Mouse (Mus musculus) limb, embryonic 12.5 days (tissue): ENCODE data around the gene Ankub1. TPM values are rescaled to one million over a fixed set of nuclear protein-coding genes. Genes with fewer than 3 reads are reported as not detected.

Source experiments
- ATAC-seq: fragments of 200-750 bp; cut with Nextera tagmentation; 2 replicates; pipeline ENCODE4 v1.8.0; 2017; ENCODE audit warnings: low read depth, moderate TSS enrichment; ENCODE audit not compliant: insufficient number of reproducible peaks, insufficient read depth, low FRiP score, low TSS enrichment
- H3K27ac ChIP-seq: fragments of 300-500 bp; sonication (generic); 2 replicates; pipeline ENCODE4 v1.5.1; 2016; ENCODE audit warnings: mild to moderate bottlenecking, moderate library complexity
- H3K27me3 ChIP-seq: fragments of 300-500 bp; sonication (generic); 2 replicates; pipeline ENCODE4 v1.6.1; 2016; ENCODE audit warnings: mild to moderate bottlenecking, moderate library complexity
- H3K36me3 ChIP-seq: fragments of 300-500 bp; sonication (generic); 2 replicates; pipeline ENCODE4 v1.6.1; 2016; ENCODE audit warnings: mild to moderate bottlenecking, moderate library complexity
- H3K4me1 ChIP-seq: fragments of 300-500 bp; sonication (generic); replicated peaks from 2 replicates; pipeline ENCODE4 v1.6.1; 2016
- H3K4me2 ChIP-seq: fragments of 300-500 bp; sonication (generic); 2 replicates; pipeline ENCODE4 v1.6.1; 2016; ENCODE audit warnings: mild to moderate bottlenecking, moderate library complexity
- H3K4me3 ChIP-seq: fragments of 300-500 bp; sonication (generic); replicated peaks from 2 replicates; pipeline ENCODE4 v1.5.1; 2016; ENCODE audit warnings: mild to moderate bottlenecking
- H3K9ac ChIP-seq: fragments of 300-500 bp; sonication (generic); replicated peaks from 2 replicates; pipeline ENCODE4 v1.6.1; 2016; ENCODE audit warnings: mild to moderate bottlenecking, moderate library complexity
- H3K9me3 ChIP-seq: fragments of 300-500 bp; sonication (generic); 2 replicates; pipeline ENCODE4 v1.6.1; 2016; ENCODE audit warnings: mild to moderate bottlenecking, moderate library complexity
- WGBS: fragments of 180-500 bp; shearing (Covaris S2); methylation state at CpG from one replicate; pipeline ENCODE4 v1.1.7; 2016; 5-methylcytosine and 5-hydroxymethylcytosine counted together
- polyA plus RNA-seq: library from polyadenylated mRNA; unstranded; fragments of >200 nt; fragmentation: Nextera tagmentation; extraction: Ambion mirVana; gene quantifications from 2 replicates; pipeline ENCODE4 v1.2.1, GENCODE M21; 2016

The Ankub1 gene
- polyA plus RNA-seq, 1 experiment from 2014 or later, result not detected

DNA sequence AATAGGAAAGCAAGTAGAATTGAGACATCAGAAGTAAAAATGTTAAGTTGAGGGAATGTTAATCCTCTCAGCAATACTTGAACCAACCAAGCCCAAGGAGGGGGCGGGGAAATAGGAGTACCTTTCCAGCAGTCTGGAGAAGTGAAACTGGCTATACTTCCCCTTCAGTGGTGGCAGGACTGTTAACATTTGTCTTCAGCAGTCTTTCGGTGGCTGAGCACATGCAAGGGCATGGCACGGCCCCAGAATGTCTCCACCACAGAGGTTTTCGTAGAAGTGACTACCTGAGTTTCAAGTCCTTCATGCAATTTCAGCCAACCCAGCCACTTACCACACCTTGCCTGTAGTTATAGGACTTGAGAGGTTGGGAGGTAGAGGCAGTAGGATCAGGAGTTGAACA lies 19.0 kb downstream of the Ankub1 start:
- Histone ChIP-seq H3K4me1 (no peaks in the 10 kb centered on the region), H3K4me2 (no peak overlapping the region), H3K9me3 (no peaks in the 10 kb centered on the region), H3K27me3 (no peaks in the 10 kb centered on the region), H3K27ac (no peak overlapping the region), H3K4me3 (no peak overlapping the region), H3K36me3 (no peaks in the 10 kb centered on the region), H3K9ac (no peak overlapping the region)
- no peak for ATAC-seq
- WGBS, result 82% methylated on average over 4 of the region's 4 CpGs

DNA sequence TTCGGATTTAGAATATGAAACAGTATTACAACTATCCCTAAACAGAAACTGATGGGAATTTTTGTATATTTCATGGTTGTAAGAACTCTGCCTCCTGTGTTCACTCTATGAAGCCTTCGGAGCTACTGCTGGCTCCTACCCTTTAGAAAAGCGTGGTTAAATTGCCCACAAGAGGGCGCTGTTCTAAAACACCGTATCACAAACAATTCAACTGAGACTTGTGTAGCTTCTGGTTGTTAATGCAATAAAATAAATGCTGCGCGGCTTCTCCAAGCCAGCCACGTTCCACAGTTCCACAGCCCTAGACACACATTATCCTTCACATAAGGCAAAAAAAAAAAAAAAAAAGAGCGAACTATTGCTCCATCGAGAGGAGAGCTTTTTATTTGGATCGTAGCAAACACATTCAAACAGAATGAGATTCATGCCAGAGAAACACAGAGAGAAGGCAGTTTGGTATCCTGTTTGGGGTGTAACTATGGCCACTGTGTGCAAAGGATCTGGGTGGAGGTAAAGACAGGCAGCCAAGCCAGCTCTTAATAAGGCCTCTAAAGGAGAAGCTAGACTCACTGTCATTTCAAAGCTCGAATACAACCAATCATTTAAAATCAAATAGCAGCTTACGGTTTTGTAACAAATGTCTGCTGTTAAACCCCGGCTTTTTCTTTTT lies 25.4 kb downstream of the Ankub1 start:
- Histone ChIP-seq H3K4me3 (0 out of 2 replicates have a peak overlapping the region, but pooled peaks have one; percentile 12), H3K27me3 (no peaks in the 10 kb centered on the region), H3K36me3 (no peaks in the 10 kb centered on the region), H3K9me3 (no peaks in the 10 kb centered on the region), H3K9ac (no peak overlapping the region), H3K4me1 (no peaks in the 10 kb centered on the region), H3K4me2 (peak overlapping the region; percentile 40), H3K27ac (no peak overlapping the region)
- 34% methylated on average over 14 of the region's 14 CpGs for WGBS
- ATAC-seq, result 0 out of 2 replicates have a peak, but pooled peaks have one; percentile 26

- no peak for ATAC-seq
- Histone ChIP-seq H3K4me2 (no peak overlapping the region), H3K4me1 (no peaks in the 10 kb centered on the region), H3K4me3 (no peak overlapping the region), H3K9ac (no peak overlapping the region), H3K27ac (no peak overlapping the region), H3K27me3 (no peaks in the 10 kb centered on the region), H3K36me3 (no peaks in the 10 kb centered on the region), H3K9me3 (no peaks in the 10 kb centered on the region)
- WGBS, result 92% methylated on average over 5 of the region's 5 CpGs
Measured at GRCm38 (mm10) chr3:57665880-57666279, 26.7 kb downstream of the Ankub1 start.

DNA sequence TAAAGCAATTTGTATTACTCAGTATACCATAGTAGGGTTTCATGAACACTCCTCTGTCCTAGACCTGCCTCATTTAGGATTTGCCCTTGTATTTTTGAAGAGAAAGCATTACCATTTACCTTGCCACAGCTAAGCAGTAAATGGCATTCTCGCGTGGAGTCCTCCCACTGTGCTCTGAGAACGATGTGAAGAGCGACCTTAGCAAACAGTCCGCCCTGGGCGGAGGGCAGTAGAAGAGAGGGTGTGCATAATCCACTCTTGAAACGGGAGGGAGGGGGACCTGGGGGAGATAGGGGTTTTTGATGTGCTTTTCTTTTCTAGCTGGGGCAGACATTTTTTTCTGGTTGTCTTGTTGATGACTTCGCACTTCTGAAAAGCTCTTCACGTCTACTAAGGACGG lies 27.9 kb downstream of the Ankub1 start:
- Histone ChIP-seq H3K27me3 (no peaks in the 10 kb centered on the region), H3K27ac (no peak overlapping the region), H3K4me2 (no peak overlapping the region), H3K36me3 (no peaks in the 10 kb centered on the region), H3K9ac (no peak overlapping the region), H3K9me3 (no peaks in the 10 kb centered on the region), H3K4me3 (no peak overlapping the region), H3K4me1 (no peaks in the 10 kb centered on the region)
- no peak for ATAC-seq
- WGBS, result 81% methylated on average over 10 of the region's 10 CpGs

DNA sequence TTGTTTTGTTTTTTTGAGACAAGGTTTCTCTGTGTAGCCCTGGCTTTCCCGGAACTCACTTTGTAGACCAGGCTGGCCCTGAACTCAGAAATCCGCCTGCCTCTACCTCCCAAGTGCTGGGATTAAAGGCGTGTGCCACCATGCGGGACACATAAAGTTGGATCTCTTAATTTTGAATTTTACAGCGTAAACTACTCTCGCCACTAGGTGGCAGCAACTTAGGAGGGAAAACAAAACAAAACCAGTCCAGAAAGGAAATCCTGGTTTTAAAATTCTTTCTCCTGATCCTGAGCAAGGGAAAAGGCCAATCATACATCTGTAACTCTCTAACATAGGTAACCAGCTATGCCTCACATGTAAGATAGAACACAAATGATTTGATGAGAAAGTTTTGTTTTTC lies 28.9 kb downstream of the Ankub1 start:
- no peaks in the 10 kb centered on the region for H3K9me3 ChIP-seq
- no peaks in the 10 kb centered on the region for H3K4me1 ChIP-seq
- H3K27me3 ChIP-seq, result no peaks in the 10 kb centered on the region
- H3K4me3 ChIP-seq, result no peak overlapping the region
- no peak overlapping the region for H3K4me2 ChIP-seq
- 31% methylated on average over 6 of the region's 6 CpGs for WGBS
- H3K9ac ChIP-seq, result no peak overlapping the region
- no peak overlapping the region for H3K27ac ChIP-seq
- ATAC-seq, result no peak
- H3K36me3 ChIP-seq, result no peaks in the 10 kb centered on the region

- ATAC-seq, result no peak
- Histone ChIP-seq H3K9ac (no peak overlapping the region), H3K4me3 (no peak overlapping the region), H3K36me3 (no peaks in the 10 kb centered on the region), H3K27me3 (no peaks in the 10 kb centered on the region), H3K27ac (no peak overlapping the region), H3K4me2 (no peak overlapping the region), H3K9me3 (no peaks in the 10 kb centered on the region), H3K4me1 (no peaks in the 10 kb centered on the region)
- WGBS, result 69% methylated on average over 6 of the region's 6 CpGs
Measured at GRCm38 (mm10) chr3:57658608-57659007, 34.0 kb downstream of the Ankub1 start.

DNA sequence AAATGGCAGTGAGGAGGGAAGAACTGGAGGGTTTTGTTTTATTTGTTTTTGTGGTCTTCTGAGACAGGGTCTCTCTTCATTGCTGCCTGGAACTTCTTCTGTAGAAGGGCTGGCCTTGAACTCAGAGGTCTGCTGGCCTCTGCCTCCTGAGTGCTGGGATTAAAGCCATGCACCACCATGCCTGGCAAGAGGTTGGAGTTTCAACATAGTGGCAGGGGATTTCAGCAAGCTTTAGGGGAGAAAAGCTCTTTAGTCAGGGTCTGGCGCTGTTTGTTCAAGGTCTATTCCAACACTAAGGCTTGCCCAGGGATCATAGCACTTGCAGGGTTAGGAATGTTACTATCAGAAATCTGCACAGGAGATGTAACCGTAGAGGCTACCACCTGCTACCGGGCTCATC lies 39.0 kb downstream of the Ankub1 start:
- Histone ChIP-seq H3K27me3 (no peaks in the 10 kb centered on the region), H3K4me1 (peaks cover 6% of the 10 kb centered on the region; the same call in 1 of the 2 replicates), H3K4me2 (no peak overlapping the region), H3K36me3 (no peaks in the 10 kb centered on the region; the same call in 1 of the 2 replicates), H3K9ac (no peak overlapping the region), H3K27ac (no peak overlapping the region), H3K4me3 (no peak overlapping the region), H3K9me3 (no peaks in the 10 kb centered on the region)
- 87% methylated on average over 3 of the region's 3 CpGs for WGBS
- ATAC-seq, result no peak

- Histone ChIP-seq H3K4me3 (no peak overlapping the region), H3K9ac (no peak overlapping the region), H3K4me2 (no peak overlapping the region), H3K4me1 (peaks cover 6% of the 10 kb centered on the region; the same call in 1 of the 2 replicates), H3K27ac (no peak overlapping the region), H3K36me3 (peaks cover 3% of the 10 kb centered on the region; the same call in 1 of the 2 replicates), H3K27me3 (no peaks in the 10 kb centered on the region), H3K9me3 (no peaks in the 10 kb centered on the region)
- WGBS, result 79% methylated on average over 3 of the region's 3 CpGs
- ATAC-seq, result no peak
Measured at GRCm38 (mm10) chr3:57652485-57652884, 40.1 kb downstream of the Ankub1 start.

GRCm38 (mm10) chr3:57651865-57652259 lies 40.7 kb downstream of the Ankub1 start:
- peak overlapping the region; percentile 73 for H3K4me2 ChIP-seq
- no peak for ATAC-seq
- no peaks in the 10 kb centered on the region for H3K27me3 ChIP-seq
- peaks cover 6% of the 10 kb centered on the region; the same call in 1 of the 2 replicates for H3K4me1 ChIP-seq
- 72% methylated on average over 3 of the region's 3 CpGs for WGBS
- H3K36me3 ChIP-seq, result peaks cover 9% of the 10 kb centered on the region
- 0 out of 2 replicates have a peak overlapping the region, but pooled peaks have one; percentile 88 for H3K27ac ChIP-seq
- H3K9ac ChIP-seq, result peak overlapping the region; percentile 76
- H3K4me3 ChIP-seq, result peak overlapping the region; percentile 71
- no peaks in the 10 kb centered on the region for H3K9me3 ChIP-seq

DNA sequence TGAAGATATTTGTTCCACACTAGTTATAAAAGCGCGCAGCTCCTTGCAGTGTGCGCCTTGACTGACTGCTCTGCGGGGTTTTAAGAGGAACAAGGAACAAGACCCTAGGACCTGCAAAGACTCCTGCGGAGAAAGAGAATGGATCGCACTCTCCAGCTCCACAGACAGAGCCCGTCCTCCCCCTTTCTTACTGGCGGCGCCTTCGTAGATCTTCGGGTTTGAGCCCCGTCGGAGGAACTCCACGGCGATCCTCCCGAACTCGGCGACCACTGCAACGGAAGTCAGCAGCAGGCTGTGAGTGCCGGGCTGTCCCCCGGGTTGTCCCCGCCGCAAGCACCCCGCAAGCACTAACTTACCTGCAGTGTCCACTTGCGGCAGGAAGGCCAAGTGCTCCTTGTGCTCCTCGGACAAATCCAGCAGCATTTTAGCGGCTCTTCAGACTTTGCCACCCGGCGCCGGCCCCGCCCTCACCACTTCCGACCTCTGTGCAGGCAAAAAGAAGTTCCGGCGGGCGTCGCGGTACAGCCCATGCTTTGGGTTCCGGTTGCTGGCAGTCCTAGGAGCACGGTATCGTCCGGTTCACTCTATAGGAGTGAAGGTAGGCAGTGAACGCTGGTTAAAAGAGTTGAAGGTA lies 41.3 kb downstream of the Ankub1 start, which contains the start of gene Commd2:
Gene Commd2, minus strand, starts transcription at position 485 of the 634 bp plus-strand sequence.
- Histone ChIP-seq H3K4me2 (peak within 1 kb of the TSS; percentile 73), H3K9ac (peak within 1 kb of the TSS; percentile 76), H3K4me1 (peaks cover 6% of the 10 kb centered on the region; the same call in 1 of the 2 replicates), H3K27me3 (no peaks in the 10 kb centered on the region), H3K4me3 (peak within 1 kb of the TSS; percentile 71), H3K36me3 (peaks cover 14% of the 10 kb centered on the region), H3K27ac (peak within 1 kb of the TSS; percentile 88), H3K9me3 (no peaks in the 10 kb centered on the region)
- peak; percentile 88 for ATAC-seq
- under 1% methylated on average over 42 of the region's 42 CpGs for WGBS

DNA sequence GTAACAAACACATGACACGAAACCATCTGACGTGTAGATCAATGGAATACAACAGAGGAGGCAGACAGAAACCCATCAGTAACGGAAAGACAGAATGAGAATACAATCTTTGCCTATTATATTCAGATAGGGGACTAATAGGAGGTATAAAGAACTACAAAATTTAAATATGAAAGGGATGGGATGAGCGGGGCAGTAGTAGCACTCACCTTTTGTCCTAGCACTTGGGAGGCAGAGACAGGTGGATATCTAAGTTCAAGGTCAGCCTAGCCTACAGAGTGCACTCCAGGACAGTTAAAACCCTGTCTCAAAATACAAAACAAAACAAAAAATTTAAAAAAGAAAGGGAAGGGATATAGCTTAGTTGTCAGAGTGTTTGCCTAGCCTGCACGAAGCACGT lies 49.4 kb downstream of the Ankub1 start:
- Histone ChIP-seq H3K9me3 (no peaks in the 10 kb centered on the region), H3K36me3 (peaks cover 32% of the 10 kb centered on the region), H3K27ac (no peak overlapping the region), H3K4me1 (no peaks in the 10 kb centered on the region), H3K4me3 (no peak overlapping the region), H3K27me3 (no peaks in the 10 kb centered on the region), H3K4me2 (no peak overlapping the region), H3K9ac (no peak overlapping the region)
- no peak for ATAC-seq
- WGBS, result 92% methylated on average over 6 of the region's 6 CpGs
